Mouse (Mus musculus) small intestine, adult 2 months (tissue): ENCODE data around the gene Myom3.

Experiments used
- CTCF ChIP-seq: fragments of 200-500 bp; IDR thresholded peaks from 2 replicates; pipeline ENCODE4 v1.5.1; 2012; ENCODE audit warnings: low read depth, mild to moderate bottlenecking, control low read depth, inconsistent platforms, low read length, moderate library complexity, mixed read lengths; ENCODE audit not compliant: insufficient replicate concordance, insufficient read length; ENCODE audit errors: extremely low read depth
- POLR2A ChIP-seq: fragments of 200-500 bp; IDR thresholded peaks from 2 replicates; pipeline ENCODE4 v1.6.1; 2012; ENCODE audit warnings: low read depth, mild to moderate bottlenecking, control low read depth, inconsistent platforms, low read length, moderate library complexity

DNA sequence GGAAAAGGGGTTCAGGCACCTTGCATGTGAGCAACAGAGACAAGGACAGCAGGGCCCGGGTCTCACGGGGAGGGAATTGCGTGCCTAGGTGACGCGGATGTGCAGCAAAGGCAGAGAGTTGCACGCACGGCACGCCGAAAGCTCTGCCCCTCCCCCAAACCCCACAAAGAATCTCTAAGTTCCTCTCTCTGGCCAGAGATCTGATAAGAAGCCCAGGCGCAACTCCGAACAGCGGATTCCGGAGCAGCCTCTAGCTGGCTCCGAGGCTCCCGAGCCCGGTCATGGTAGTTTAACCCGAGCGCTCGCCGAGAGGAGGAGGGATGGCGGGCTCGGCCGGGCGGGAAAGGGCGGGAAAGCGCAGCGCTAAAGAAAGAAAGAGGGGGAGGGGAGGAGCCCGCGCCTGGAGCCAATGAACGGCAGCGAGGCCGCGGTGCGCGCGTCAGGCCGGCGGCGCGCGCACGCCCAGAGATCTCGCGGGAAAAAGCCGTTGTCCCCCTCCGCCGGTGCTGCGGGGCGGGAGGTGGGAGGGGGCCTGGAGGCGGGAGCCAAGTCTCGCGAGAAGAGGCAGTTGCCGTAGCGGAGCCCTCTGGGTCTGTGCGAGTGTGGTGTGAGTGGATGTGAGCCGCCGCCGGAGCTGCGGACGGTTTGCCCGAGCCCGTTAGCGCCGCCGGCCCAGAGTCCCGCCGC lies 96.2 kb downstream of the Myom3 start, which contains the start of gene Srsf10:
- no peak for TF ChIP-seq CTCF
- TF ChIP-seq POLR2A: peak; percentile 89; the same call in 1 of the 2 replicates
